Mouse (Mus musculus) limb, embryonic 12.5 days (tissue): ENCODE measurements at regions not wholly inside any gene's neighbourhood (a gene's known extent, or its start where the extent isn't known, plus 50 kb on each side); places are given as distances from the start of the nearest gene placed in this dataset.

ENCODE experiments used
- ATAC-seq: fragments of 200-750 bp; cut with Nextera tagmentation; 2 replicates; pipeline ENCODE4 v1.8.0; 2017; ENCODE audit warnings: low read depth, moderate TSS enrichment; ENCODE audit not compliant: insufficient number of reproducible peaks, insufficient read depth, low FRiP score, low TSS enrichment
- H3K27ac ChIP-seq: fragments of 300-500 bp; sonication (generic); 2 replicates; pipeline ENCODE4 v1.5.1; 2016; ENCODE audit warnings: mild to moderate bottlenecking, moderate library complexity
- H3K27me3 ChIP-seq: fragments of 300-500 bp; sonication (generic); 2 replicates; pipeline ENCODE4 v1.6.1; 2016; ENCODE audit warnings: mild to moderate bottlenecking, moderate library complexity
- H3K36me3 ChIP-seq: fragments of 300-500 bp; sonication (generic); 2 replicates; pipeline ENCODE4 v1.6.1; 2016; ENCODE audit warnings: mild to moderate bottlenecking, moderate library complexity
- H3K4me1 ChIP-seq: fragments of 300-500 bp; sonication (generic); replicated peaks from 2 replicates; pipeline ENCODE4 v1.6.1; 2016
- H3K4me2 ChIP-seq: fragments of 300-500 bp; sonication (generic); 2 replicates; pipeline ENCODE4 v1.6.1; 2016; ENCODE audit warnings: mild to moderate bottlenecking, moderate library complexity
- H3K4me3 ChIP-seq: fragments of 300-500 bp; sonication (generic); replicated peaks from 2 replicates; pipeline ENCODE4 v1.5.1; 2016; ENCODE audit warnings: mild to moderate bottlenecking
- H3K9ac ChIP-seq: fragments of 300-500 bp; sonication (generic); replicated peaks from 2 replicates; pipeline ENCODE4 v1.6.1; 2016; ENCODE audit warnings: mild to moderate bottlenecking, moderate library complexity
- H3K9me3 ChIP-seq: fragments of 300-500 bp; sonication (generic); 2 replicates; pipeline ENCODE4 v1.6.1; 2016; ENCODE audit warnings: mild to moderate bottlenecking, moderate library complexity
- WGBS: fragments of 180-500 bp; shearing (Covaris S2); methylation state at CpG from one replicate; pipeline ENCODE4 v1.1.7; 2016; 5-methylcytosine and 5-hydroxymethylcytosine counted together

DNA sequence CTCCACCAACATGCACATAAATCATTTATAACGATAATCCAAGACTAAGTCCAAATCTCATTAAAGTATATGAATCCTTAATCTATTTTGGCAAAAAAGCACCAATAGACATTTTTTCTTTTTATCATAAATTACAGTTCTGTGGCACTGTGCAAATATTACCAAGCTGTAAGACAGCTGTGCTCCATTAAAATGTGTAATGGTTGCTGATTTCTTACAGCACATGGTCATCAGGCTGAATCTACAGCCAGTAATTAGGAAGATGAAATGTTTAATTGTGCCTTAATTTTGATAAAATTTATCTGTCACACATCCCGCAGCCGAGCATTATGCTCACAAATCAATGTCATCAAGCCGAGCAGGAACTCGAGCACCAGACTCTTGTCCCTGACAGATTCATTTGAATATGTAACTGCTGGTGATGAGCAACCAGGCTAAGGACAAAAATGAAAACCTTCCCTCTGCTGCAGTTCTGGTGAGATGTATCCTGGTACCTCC, 722.0 kb downstream of the Cypt12 start:
- Histone ChIP-seq H3K9me3 (no peaks in the 10 kb centered on the region), H3K9ac (no peak overlapping the region), H3K4me3 (no peak overlapping the region), H3K4me2 (no peak overlapping the region), H3K27me3 (no peaks in the 10 kb centered on the region), H3K4me1 (no peaks in the 10 kb centered on the region), H3K27ac (no peak overlapping the region), H3K36me3 (no peaks in the 10 kb centered on the region)
- 77% methylated on average over 5 of the region's 5 CpGs for WGBS
- no peak for ATAC-seq

DNA sequence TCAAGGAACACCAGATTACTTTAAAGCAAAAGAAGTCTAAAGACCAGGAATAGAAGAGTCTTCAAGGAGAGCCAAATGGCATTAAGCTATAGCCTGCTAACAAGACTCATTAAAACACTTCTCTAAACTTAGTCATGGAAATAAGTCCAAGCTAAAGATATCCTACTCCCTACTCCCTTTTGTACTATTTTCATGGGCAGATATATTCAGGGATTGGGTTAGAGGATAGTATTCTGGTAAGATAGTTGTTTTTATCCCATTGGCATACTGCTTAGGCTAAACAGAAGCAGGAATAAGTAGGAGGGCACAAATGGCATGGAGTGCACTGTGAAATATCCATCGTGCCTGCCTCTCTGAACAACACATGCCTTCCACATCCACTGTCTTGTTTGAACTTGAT, 723.5 kb downstream of the Cypt12 start:
- no peak for ATAC-seq
- no peaks in the 10 kb centered on the region for H3K36me3 ChIP-seq
- no peak overlapping the region for H3K4me3 ChIP-seq
- H3K27me3 ChIP-seq, result no peaks in the 10 kb centered on the region
- H3K9ac ChIP-seq, result no peak overlapping the region
- H3K9me3 ChIP-seq, result no peaks in the 10 kb centered on the region
- H3K4me1 ChIP-seq, result no peaks in the 10 kb centered on the region
- H3K4me2 ChIP-seq, result no peak overlapping the region
- no peak overlapping the region for H3K27ac ChIP-seq
- 75% methylated on average over 1 of the region's 1 CpGs for WGBS

DNA sequence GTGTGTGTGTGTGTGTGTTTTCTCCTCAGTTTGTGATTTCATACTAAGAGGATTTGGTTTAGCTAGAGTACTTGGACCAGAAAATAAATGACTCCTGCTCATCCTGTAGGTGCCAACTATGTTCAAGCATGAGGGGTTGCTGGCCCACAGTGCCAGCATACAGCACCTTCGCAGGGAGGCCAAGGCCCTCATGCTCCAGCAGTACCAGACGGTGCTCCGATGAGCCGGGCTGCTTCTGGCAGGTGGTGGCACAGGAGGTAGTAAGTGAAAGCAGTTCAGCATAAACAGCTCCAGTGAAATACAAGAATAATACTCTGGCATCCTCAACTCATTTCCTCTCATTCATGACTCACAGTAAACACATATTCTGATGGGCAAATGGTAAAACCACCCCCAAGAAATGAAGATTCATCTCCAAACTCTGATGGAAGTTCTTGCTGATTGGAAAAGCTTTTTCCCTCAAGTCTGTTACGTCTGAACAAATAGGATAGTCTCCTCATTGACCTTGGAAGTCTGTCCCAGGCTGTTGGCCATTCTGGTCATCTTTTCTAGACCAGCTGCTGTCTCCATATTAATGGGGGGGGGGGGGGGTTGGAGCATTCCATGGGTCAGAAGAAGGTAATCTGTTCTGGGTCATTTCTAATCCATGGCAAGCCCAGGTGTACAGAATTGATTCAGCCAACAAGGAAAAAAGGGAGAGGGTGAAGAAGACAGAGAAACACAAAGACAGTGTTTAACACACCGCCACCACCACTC, 735.3 kb downstream of the Cypt12 start:
- Histone ChIP-seq H3K36me3 (no peaks in the 10 kb centered on the region), H3K9ac (no peak overlapping the region), H3K27ac (no peak overlapping the region), H3K9me3 (no peaks in the 10 kb centered on the region), H3K27me3 (no peaks in the 10 kb centered on the region; the same call in 1 of the 2 replicates), H3K4me3 (no peak overlapping the region), H3K4me1 (no peaks in the 10 kb centered on the region), H3K4me2 (no peak overlapping the region)
- ATAC-seq, result no peak
- WGBS, result 90% methylated on average over 6 of the region's 6 CpGs

DNA sequence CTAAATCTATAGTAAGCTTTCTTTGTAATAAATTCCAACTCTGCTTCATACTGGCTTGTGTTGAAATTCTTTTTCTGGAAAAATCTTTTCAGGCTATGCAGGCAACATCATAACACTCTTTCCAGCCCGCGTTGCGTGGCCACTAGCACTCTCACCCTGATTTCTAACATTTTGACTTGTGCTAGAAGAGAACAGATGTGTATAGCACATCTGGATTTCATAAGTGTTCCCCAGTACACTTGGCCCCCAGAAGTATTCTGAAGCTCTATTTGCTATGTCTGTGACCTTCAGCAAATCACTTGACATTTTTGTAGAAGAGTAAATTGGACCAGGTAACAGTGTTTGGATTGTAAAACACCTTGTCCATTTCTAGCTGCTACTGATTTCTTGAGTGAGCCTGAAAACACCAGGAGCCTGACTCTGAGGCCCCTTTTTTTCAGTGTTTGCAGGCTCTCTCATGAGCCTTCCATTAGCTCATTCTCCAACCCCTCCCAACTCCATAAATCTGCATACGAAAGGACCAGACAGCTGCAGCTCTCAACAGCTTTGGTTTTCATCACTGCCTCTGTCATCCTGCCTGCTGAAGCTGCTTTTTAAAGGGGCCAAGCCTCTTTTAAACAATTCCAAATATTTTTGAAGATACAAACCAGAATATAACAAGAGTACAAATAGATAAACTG, 747.0 kb downstream of the Cypt12 start:
- H3K9ac ChIP-seq, result no peak overlapping the region
- 29% methylated on average over 4 of the region's 4 CpGs for WGBS

DNA sequence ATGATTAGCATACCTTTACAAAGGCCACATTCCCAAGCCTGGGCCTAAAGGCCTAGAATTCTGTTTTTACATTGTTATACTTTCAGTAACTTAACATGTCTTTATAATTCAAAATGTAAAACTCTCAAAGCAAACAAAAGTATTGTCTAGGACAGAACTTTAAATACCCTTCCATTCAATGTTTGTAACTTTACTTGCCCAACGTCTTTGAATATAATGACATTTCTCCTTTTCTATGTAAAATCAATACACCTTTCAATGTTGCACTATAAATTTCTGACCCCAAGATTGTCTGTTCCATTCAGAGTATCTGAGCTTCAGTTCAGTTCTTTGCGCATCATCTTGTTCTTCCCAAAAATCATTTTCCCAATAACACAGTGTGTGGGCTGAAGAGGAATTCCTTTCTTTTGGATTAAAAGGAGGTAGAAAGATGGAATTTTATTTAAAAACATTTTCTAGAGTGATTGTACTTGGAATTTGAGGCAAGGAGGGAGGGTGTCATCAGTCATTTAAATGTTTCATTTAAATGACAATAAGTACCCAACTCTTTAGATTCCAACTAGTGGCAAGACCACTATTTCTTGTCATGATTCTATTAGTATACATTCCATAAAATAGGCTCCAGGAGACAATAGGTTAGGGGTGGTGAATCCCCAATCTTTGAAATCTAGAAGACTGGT, 748.9 kb downstream of the Cypt12 start:
- Histone ChIP-seq H3K4me1 (peaks cover 4% of the 10 kb centered on the region), H3K27me3 (no peaks in the 10 kb centered on the region), H3K9ac (no peak overlapping the region), H3K4me3 (no peak overlapping the region), H3K9me3 (0 out of 2 replicates have a peak, but pooled peaks cover 6% of the 10 kb centered on the region), H3K36me3 (no peaks in the 10 kb centered on the region), H3K27ac (no peak overlapping the region), H3K4me2 (no peak overlapping the region)
- ATAC-seq, result no peak
- 91% methylated on average over 2 of the region's 2 CpGs for WGBS

More for the DNA sequence above, 747.0 kb downstream of the Cypt12 start:
- H3K27ac ChIP-seq, result peak overlapping the region; percentile 1; the same call in 1 of the 2 replicates
- H3K36me3 ChIP-seq, result no peaks in the 10 kb centered on the region
- 0 out of 2 replicates have a peak, but pooled peaks cover 6% of the 10 kb centered on the region for H3K9me3 ChIP-seq
- no peak overlapping the region for H3K4me2 ChIP-seq
- no peak overlapping the region for H3K4me3 ChIP-seq
- ATAC-seq, result peak; percentile 87
- no peaks in the 10 kb centered on the region for H3K27me3 ChIP-seq
- peaks cover 4% of the 10 kb centered on the region for H3K4me1 ChIP-seq

DNA sequence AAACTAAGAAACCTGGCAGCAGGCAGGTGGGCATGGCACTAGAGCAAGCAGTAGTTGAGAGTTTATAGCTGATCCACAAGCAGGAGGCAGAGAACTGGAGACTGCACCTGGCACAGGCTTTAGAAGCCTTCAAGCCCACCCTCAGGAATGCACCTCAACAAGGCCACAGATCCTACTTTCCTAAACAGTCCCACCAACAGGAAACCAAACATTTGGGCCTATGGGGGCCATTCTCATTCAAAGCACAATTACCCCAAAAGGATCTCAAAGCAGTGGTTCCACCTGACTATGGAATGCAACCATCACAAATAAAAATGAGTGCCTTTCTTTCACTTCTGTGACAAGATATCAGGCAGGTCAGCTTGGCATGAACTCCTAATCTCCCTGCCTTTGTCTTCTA, 749.9 kb downstream of the Cypt12 start:
- Histone ChIP-seq H3K4me3 (no peak overlapping the region), H3K36me3 (no peaks in the 10 kb centered on the region), H3K9me3 (0 out of 2 replicates have a peak, but pooled peaks cover 6% of the 10 kb centered on the region), H3K27me3 (no peaks in the 10 kb centered on the region), H3K9ac (no peak overlapping the region), H3K4me2 (no peak overlapping the region), H3K4me1 (peaks cover 4% of the 10 kb centered on the region), H3K27ac (no peak overlapping the region)
- ATAC-seq, result no peak

DNA sequence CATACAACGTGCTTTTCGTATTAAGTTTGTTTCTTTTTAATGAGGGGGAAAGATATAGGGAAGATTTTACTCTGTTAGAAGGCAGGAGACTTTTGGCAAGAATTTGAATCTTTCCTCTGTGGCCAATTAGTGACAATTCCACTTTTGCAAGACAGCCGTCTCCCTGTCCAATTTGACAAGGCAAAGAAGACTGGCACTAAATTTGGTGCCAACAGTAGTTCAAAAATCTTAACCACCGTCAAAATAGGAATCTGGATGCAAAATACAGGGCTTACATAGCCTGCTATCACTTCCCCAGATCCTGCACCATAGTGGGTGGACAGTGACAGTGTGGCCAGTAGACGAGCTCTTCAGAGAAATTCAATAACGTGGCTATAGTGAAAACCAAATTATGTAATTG, 757.0 kb downstream of the Cypt12 start:
- no peak overlapping the region for H3K27ac ChIP-seq
- H3K4me2 ChIP-seq, result no peak overlapping the region
- H3K36me3 ChIP-seq, result no peaks in the 10 kb centered on the region
- H3K9me3 ChIP-seq, result no peaks in the 10 kb centered on the region
- no peak overlapping the region for H3K9ac ChIP-seq
- 74% methylated on average over 6 of the region's 6 CpGs for WGBS
- H3K4me3 ChIP-seq, result no peak overlapping the region
- H3K27me3 ChIP-seq, result no peaks in the 10 kb centered on the region
- no peak for ATAC-seq
- H3K4me1 ChIP-seq, result peaks cover 3% of the 10 kb centered on the region; the same call in 1 of the 2 replicates

DNA sequence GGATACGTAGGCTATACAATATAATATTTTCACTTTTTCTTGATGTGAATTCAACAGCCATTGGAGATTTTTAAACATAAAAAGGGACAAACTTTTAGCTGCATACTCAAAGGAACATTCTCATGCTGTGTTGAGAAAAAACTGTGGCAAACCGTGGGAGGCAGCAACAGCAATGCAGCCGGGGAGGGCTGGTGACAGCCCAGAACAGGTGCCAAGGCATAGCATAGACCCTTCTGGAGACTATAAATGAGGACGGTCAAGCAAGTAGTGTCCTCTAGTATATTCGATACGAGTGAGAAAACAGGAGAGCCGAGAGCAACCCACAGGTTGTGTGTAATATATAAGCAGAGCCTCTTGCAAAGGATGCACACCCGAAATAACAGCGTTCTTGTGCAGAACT, 757.5 kb downstream of the Cypt12 start:
- peaks cover 3% of the 10 kb centered on the region; the same call in 1 of the 2 replicates for H3K4me1 ChIP-seq
- no peak; the same call in 1 of the 2 replicates for ATAC-seq
- WGBS, result 55% methylated on average over 9 of the region's 9 CpGs
- H3K9ac ChIP-seq, result no peak overlapping the region
- no peak overlapping the region for H3K4me3 ChIP-seq
- no peak overlapping the region for H3K4me2 ChIP-seq
- H3K27me3 ChIP-seq, result no peaks in the 10 kb centered on the region
- no peak overlapping the region for H3K27ac ChIP-seq
- H3K9me3 ChIP-seq, result no peaks in the 10 kb centered on the region
- H3K36me3 ChIP-seq, result no peaks in the 10 kb centered on the region

DNA sequence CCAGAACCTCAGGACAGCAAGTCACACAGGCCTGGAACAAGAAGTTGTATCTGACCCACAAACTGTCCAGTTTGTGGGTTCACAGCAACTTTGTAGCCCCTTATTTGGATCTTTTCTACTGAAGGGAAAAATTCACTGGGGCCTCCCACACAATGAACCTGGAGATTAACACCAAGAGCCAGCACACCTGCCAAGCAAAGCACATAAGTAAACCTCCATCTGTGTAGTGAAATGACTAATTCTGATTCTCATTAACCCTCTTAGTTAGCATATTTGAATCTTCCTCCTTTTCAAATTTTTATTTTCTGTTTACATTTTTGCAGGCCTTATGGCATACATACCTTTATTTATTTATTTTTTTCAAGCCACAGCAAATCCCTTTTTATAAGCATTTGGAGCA, 758.1 kb downstream of the Cypt12 start:
- Histone ChIP-seq H3K9ac (no peak overlapping the region), H3K4me1 (peaks cover 3% of the 10 kb centered on the region; the same call in 1 of the 2 replicates), H3K36me3 (no peaks in the 10 kb centered on the region), H3K9me3 (no peaks in the 10 kb centered on the region), H3K27ac (no peak overlapping the region), H3K4me3 (no peak overlapping the region), H3K27me3 (no peaks in the 10 kb centered on the region), H3K4me2 (no peak overlapping the region)
- no peak for ATAC-seq

DNA sequence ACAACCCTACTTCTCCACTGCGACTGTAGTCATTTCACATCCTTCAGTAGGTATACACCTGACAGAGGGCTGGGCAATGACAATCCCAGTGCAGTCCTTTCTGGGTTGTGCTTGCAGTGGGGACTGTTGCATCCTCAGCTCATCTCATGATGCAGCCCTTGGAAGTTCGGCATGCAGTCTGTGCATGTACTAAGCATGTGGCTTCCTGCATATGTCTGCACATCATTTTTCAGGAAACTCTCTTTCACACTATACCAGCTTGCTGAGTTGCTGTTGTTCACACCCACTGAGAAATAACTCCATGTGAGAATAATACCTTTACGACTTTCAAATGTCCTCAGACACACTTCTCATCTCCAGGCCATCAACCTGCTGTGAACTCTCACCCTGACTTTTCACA, 759.5 kb downstream of the Cypt12 start:
- Histone ChIP-seq H3K9me3 (no peaks in the 10 kb centered on the region), H3K27me3 (no peaks in the 10 kb centered on the region), H3K9ac (no peak overlapping the region), H3K27ac (no peak overlapping the region), H3K4me2 (no peak overlapping the region), H3K36me3 (no peaks in the 10 kb centered on the region), H3K4me3 (no peak overlapping the region), H3K4me1 (peaks cover 3% of the 10 kb centered on the region; the same call in 1 of the 2 replicates)
- no peak for ATAC-seq
- 89% methylated on average over 3 of the region's 3 CpGs for WGBS

DNA sequence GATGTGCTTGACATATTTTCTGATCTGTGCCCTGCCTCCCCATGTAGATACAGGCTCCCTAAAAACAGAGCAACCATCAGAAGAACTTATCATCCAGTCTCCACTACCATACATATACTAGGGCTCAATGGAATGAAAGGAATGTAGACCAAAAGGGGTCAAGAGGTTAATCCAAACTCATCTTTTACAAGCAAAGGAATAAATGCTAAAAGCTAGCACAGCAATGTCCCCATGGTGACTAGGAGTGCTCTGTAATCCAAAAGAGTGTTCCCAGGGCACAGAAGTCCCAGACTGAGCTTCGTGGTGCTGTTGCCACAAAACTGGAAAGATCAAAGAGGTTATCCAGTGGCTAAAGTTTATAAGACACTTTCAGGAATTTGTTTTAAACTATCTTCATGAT, 763.5 kb downstream of the Cypt12 start:
- H3K4me3 ChIP-seq, result no peak overlapping the region
- H3K36me3 ChIP-seq, result no peaks in the 10 kb centered on the region
- no peaks in the 10 kb centered on the region for H3K9me3 ChIP-seq
- no peaks in the 10 kb centered on the region for H3K27me3 ChIP-seq
- no peak overlapping the region for H3K27ac ChIP-seq
- H3K4me1 ChIP-seq, result no peaks in the 10 kb centered on the region
- no peak overlapping the region for H3K4me2 ChIP-seq
- 26% methylated on average over 1 of the region's 1 CpGs for WGBS
- ATAC-seq, result no peak
- H3K9ac ChIP-seq, result no peak overlapping the region
